Mouse (Mus musculus) midbrain, embryonic 13.5 days (tissue): ENCODE data around the gene Six1. TPM values are rescaled to one million over a fixed set of nuclear protein-coding genes. Genes with fewer than 3 reads are reported as not detected.

Source experiments
- ATAC-seq: fragments of 200-750 bp; cut with Nextera tagmentation; 2 replicates; pipeline ENCODE4 v1.8.0; 2017; ENCODE audit warnings: mild to moderate bottlenecking, moderate TSS enrichment, moderate library complexity
- H3K27ac ChIP-seq: fragments of 300-500 bp; sonication (generic); 2 replicates; pipeline ENCODE4 v1.5.1; 2015; ENCODE audit warnings: inconsistent platforms, mild to moderate bottlenecking, moderate library complexity
- H3K27me3 ChIP-seq: fragments of 300-500 bp; sonication (generic); 2 replicates; pipeline ENCODE4 v1.6.1; 2015; ENCODE audit warnings: mild to moderate bottlenecking, inconsistent platforms
- H3K36me3 ChIP-seq: fragments of 300-500 bp; sonication (generic); 2 replicates; pipeline ENCODE4 v1.6.1; 2015; ENCODE audit warnings: mild to moderate bottlenecking, inconsistent platforms
- H3K4me1 ChIP-seq: fragments of 300-500 bp; sonication (generic); replicated peaks from 2 replicates; pipeline ENCODE4 v1.6.1; 2015; ENCODE audit warnings: inconsistent platforms
- H3K4me2 ChIP-seq: fragments of 300-500 bp; sonication (generic); replicated peaks from 2 replicates; pipeline ENCODE4 v1.6.1; 2015; ENCODE audit warnings: moderate library complexity, mild to moderate bottlenecking, inconsistent platforms
- H3K4me3 ChIP-seq: fragments of 300-500 bp; sonication (generic); replicated peaks from 2 replicates; pipeline ENCODE4 v1.5.1; 2015; ENCODE audit warnings: mild to moderate bottlenecking, inconsistent platforms
- H3K9ac ChIP-seq: fragments of 300-500 bp; sonication (generic); replicated peaks from 2 replicates; pipeline ENCODE4 v1.6.1; 2015; ENCODE audit warnings: mild to moderate bottlenecking, inconsistent platforms
- H3K9me3 ChIP-seq: fragments of 300-500 bp; sonication (generic); 2 replicates; pipeline ENCODE4 v1.6.1; 2016; ENCODE audit warnings: mild to moderate bottlenecking, inconsistent platforms
- WGBS: fragments of 180-500 bp; shearing (Covaris S2); methylation state at CpG from one replicate; pipeline ENCODE4 v1.1.7; 2015; 5-methylcytosine and 5-hydroxymethylcytosine counted together
- polyA plus RNA-seq: library from polyadenylated mRNA; unstranded; fragments of >200 nt; fragmentation: Nextera tagmentation; extraction: Ambion mirVana; gene quantifications from 2 replicates; pipeline ENCODE4 v1.2.1, GENCODE M21; 2015

Gene Six1
- polyA plus RNA-seq, 1 experiment from 2014 or later = 0.70 TPM

DNA sequence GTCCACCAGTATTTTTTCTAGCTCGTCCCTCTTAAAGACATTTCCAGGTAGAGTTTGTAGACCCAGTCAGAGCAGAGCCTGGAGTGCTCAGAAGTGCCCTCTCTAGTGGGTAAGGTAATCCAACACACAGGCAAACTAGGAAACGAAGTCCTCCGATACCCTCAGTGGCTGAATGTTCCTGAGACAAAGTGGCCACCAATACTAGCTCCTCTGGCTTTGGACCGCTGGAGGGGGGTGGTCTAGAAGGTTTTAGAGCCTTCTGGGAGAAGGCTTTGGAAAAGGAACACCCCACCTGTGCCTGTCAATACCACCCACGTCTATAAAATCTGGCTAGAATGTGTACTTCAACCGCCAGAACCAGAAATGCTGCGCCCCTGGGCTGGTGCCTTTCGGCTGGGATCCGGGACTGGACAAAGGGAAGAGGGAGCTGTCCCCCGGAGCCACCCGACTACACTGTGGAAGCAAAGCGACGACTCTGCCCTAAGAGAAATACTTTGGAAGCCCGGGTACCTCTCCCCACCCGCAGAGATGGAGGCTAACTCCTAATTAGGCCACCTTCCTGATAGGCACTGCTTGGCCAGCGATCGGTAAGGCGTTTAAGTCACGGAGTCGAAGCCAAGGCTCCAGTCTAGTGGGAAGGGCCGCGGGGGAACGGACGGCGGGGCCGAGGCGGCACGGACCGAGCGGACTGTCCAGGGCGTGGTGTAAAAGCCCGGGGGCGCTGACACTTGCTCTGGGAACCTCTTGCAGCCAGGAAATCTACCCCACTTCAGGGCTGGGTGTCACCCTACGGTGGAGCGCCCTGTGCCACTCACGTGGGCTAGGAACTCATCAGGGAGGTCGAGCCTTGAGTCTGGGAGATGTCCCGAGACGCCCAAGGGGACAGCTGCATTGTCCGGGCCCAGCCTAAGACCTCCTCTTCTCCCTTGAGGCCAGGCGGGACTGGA, 14.4 kb downstream of the Six1 start:
- no peak overlapping the region for H3K4me2 ChIP-seq

DNA sequence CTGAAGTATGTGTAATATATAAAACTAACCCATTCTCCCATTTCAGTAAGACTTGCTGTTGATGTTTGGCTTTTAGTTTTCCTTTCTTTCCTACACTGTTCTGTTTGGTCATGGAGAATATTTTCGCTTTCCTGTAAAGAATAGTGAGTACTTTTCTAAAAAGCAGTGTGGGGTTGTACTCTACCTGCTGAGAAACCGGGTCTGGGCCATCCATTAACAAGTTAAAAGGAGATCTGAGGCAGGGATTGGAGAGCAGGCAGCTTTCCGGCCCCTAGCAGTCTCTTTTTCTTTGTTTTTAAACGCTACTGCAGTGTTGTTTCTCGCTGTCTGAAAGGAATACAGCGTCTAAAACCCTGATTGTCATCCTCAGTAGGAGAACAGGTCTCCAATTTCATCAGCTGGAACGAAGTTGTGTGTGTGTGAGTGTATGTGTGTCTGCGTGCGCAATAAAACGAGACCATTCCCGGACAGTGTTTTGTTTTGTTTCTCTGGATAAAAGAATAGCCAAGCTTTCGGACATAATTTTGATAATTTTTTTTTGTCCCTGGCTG, 15.2 kb downstream of the Six1 start:
- Histone ChIP-seq H3K9ac (no peak overlapping the region), H3K36me3 (no peaks in the 10 kb centered on the region), H3K4me1 (peaks cover 5% of the 10 kb centered on the region), H3K9me3 (no peaks in the 10 kb centered on the region), H3K4me2 (no peak overlapping the region), H3K27ac (no peak overlapping the region), H3K4me3 (no peak overlapping the region), H3K27me3 (peaks cover 93% of the 10 kb centered on the region)
- no peak for ATAC-seq
- WGBS = under 1% methylated on average over 12 of the region's 12 CpGs

More for the DNA sequence above, 14.4 kb downstream of the Six1 start:
- H3K4me3 ChIP-seq = no peak overlapping the region
- no peak overlapping the region for H3K9ac ChIP-seq
- peaks cover 94% of the 10 kb centered on the region for H3K27me3 ChIP-seq
- H3K9me3 ChIP-seq = no peaks in the 10 kb centered on the region
- peaks cover 5% of the 10 kb centered on the region for H3K4me1 ChIP-seq
- no peak for ATAC-seq
- WGBS = 1% methylated on average over 41 of the region's 41 CpGs
- H3K27ac ChIP-seq = no peak overlapping the region
- no peaks in the 10 kb centered on the region for H3K36me3 ChIP-seq

- H3K27me3 ChIP-seq = peaks cover 94% of the 10 kb centered on the region
- no peak overlapping the region for H3K4me3 ChIP-seq
- H3K9ac ChIP-seq = no peak overlapping the region
- H3K9me3 ChIP-seq = no peaks in the 10 kb centered on the region
- no peak overlapping the region for H3K4me2 ChIP-seq
- WGBS = 7% methylated on average over 7 of the region's 7 CpGs
- H3K36me3 ChIP-seq = no peaks in the 10 kb centered on the region
- no peak overlapping the region for H3K27ac ChIP-seq
- peaks cover 5% of the 10 kb centered on the region for H3K4me1 ChIP-seq
- ATAC-seq = no peak
Measured at GRCm38 (mm10) chr12:73037385-73038160, 16.1 kb downstream of the Six1 start.

GRCm38 (mm10) chr12:73034901-73035895, 18.5 kb downstream of the Six1 start:
- Histone ChIP-seq H3K27me3 (peaks cover 89% of the 10 kb centered on the region), H3K27ac (no peak overlapping the region), H3K4me1 (peaks cover 5% of the 10 kb centered on the region), H3K36me3 (no peaks in the 10 kb centered on the region), H3K9ac (no peak overlapping the region), H3K4me2 (peak overlapping the region; percentile 9; the same call in 1 of the 2 replicates), H3K4me3 (0 out of 2 replicates have a peak overlapping the region, but pooled peaks have one; percentile 0), H3K9me3 (no peaks in the 10 kb centered on the region)
- WGBS = 2% methylated on average over 40 of the region's 43 CpGs
- peak; percentile 56; the same call in 1 of the 2 replicates for ATAC-seq

- no peaks in the 10 kb centered on the region for H3K36me3 ChIP-seq
- H3K27ac ChIP-seq = no peak overlapping the region
- 77% methylated on average over 3 of the region's 3 CpGs for WGBS
- no peak for ATAC-seq
- H3K4me1 ChIP-seq = peaks cover 5% of the 10 kb centered on the region
- H3K9ac ChIP-seq = no peak overlapping the region
- H3K9me3 ChIP-seq = no peaks in the 10 kb centered on the region
- H3K27me3 ChIP-seq = peaks cover 73% of the 10 kb centered on the region
- H3K4me3 ChIP-seq = no peak overlapping the region
- H3K4me2 ChIP-seq = no peak overlapping the region
Measured at GRCm38 (mm10) chr12:73032665-73033064, 21.0 kb downstream of the Six1 start.

GRCm38 (mm10) chr12:73031315-73031714, 22.4 kb downstream of the Six1 start:
- no peak overlapping the region for H3K4me3 ChIP-seq
- H3K9ac ChIP-seq = no peak overlapping the region
- no peak for ATAC-seq
- WGBS = 66% methylated on average over 4 of the region's 4 CpGs
- H3K27ac ChIP-seq = no peak overlapping the region
- peaks cover 5% of the 10 kb centered on the region for H3K4me1 ChIP-seq
- no peaks in the 10 kb centered on the region for H3K36me3 ChIP-seq
- H3K9me3 ChIP-seq = no peaks in the 10 kb centered on the region
- H3K27me3 ChIP-seq = peaks cover 63% of the 10 kb centered on the region
- H3K4me2 ChIP-seq = no peak overlapping the region

GRCm38 (mm10) chr12:73025490-73025889, 28.2 kb downstream of the Six1 start:
- Histone ChIP-seq H3K27ac (no peak overlapping the region), H3K36me3 (no peaks in the 10 kb centered on the region), H3K4me1 (no peaks in the 10 kb centered on the region), H3K9ac (no peak overlapping the region), H3K9me3 (no peaks in the 10 kb centered on the region), H3K27me3 (peaks cover 19% of the 10 kb centered on the region), H3K4me2 (no peak overlapping the region), H3K4me3 (no peak overlapping the region)
- no peak for ATAC-seq
- WGBS = 83% methylated on average over 8 of the region's 8 CpGs

DNA sequence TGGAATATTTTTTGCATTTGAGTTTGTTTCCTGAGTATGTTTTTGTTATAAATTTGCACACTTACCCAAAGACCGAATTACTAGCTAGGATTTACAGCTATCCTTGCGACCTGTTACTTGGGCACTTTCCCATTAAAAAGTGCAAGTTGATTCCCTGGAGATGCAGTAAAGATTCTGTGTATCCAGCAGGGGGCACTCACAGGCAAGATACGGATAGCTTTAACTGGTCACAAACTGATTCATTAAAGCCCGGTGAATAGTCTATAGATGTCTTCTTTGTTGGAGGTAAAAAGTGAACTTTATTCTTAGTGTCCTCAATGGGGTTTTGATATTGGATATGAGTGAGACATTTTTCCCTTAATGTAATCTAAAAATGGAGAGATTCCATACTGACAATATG, 32.7 kb downstream of the Six1 start:
- ATAC-seq = 0 out of 2 replicates have a peak, but pooled peaks have one; percentile 40
- Histone ChIP-seq H3K4me2 (no peak overlapping the region), H3K27ac (no peak overlapping the region), H3K9ac (no peak overlapping the region), H3K4me3 (no peak overlapping the region), H3K9me3 (0 out of 2 replicates have a peak, but pooled peaks cover under 1% of the 10 kb centered on the region), H3K4me1 (no peaks in the 10 kb centered on the region), H3K36me3 (no peaks in the 10 kb centered on the region), H3K27me3 (peaks cover 8% of the 10 kb centered on the region)
- 8% methylated on average over 4 of the region's 4 CpGs for WGBS

GRCm38 (mm10) chr12:73020422-73020821, 33.3 kb downstream of the Six1 start:
- H3K27me3 ChIP-seq = peaks cover 8% of the 10 kb centered on the region
- no peak overlapping the region for H3K27ac ChIP-seq
- no peak for ATAC-seq
- no peak overlapping the region for H3K4me2 ChIP-seq
- H3K9me3 ChIP-seq = 0 out of 2 replicates have a peak, but pooled peaks cover 2% of the 10 kb centered on the region
- no peak overlapping the region for H3K4me3 ChIP-seq
- H3K4me1 ChIP-seq = no peaks in the 10 kb centered on the region
- no peaks in the 10 kb centered on the region for H3K36me3 ChIP-seq
- WGBS = 46% methylated on average over 3 of the region's 3 CpGs
- no peak overlapping the region for H3K9ac ChIP-seq

- WGBS = 79% methylated on average over 4 of the region's 4 CpGs
- Histone ChIP-seq H3K4me1 (no peaks in the 10 kb centered on the region), H3K4me3 (no peak overlapping the region), H3K36me3 (no peaks in the 10 kb centered on the region), H3K27me3 (peaks cover 8% of the 10 kb centered on the region), H3K27ac (no peak overlapping the region), H3K9ac (no peak overlapping the region), H3K4me2 (no peak overlapping the region), H3K9me3 (0 out of 2 replicates have a peak, but pooled peaks cover 2% of the 10 kb centered on the region)
- no peak for ATAC-seq
Measured at GRCm38 (mm10) chr12:73018838-73019237, 34.8 kb downstream of the Six1 start.

GRCm38 (mm10) chr12:73016171-73016570, 37.5 kb downstream of the Six1 start:
- H3K4me3 ChIP-seq = no peak overlapping the region
- ATAC-seq = no peak

More at GRCm38 (mm10) chr12:73016171-73016570, 37.5 kb downstream of the Six1 start:
- H3K4me2 ChIP-seq = no peak overlapping the region
- peaks cover 2% of the 10 kb centered on the region; the same call in 1 of the 2 replicates for H3K27me3 ChIP-seq
- 0 out of 2 replicates have a peak, but pooled peaks cover 2% of the 10 kb centered on the region for H3K9me3 ChIP-seq
- no peaks in the 10 kb centered on the region for H3K4me1 ChIP-seq
- H3K36me3 ChIP-seq = no peaks in the 10 kb centered on the region
- H3K9ac ChIP-seq = no peak overlapping the region
- H3K27ac ChIP-seq = no peak overlapping the region
- 92% methylated on average over 4 of the region's 4 CpGs for WGBS
